Mouse (Mus musculus) lung, postnatal 0 days (tissue): ENCODE measurements around the gene Cep162.

Source experiments
- CTCF ChIP-seq: IDR thresholded peaks from 2 replicates; pipeline ENCODE4 v1.5.1; 2016; ENCODE audit warnings: antibody characterized with exemption, mild to moderate bottlenecking
- EP300 ChIP-seq: IDR thresholded peaks from 2 replicates; pipeline ENCODE4 v1.6.1; 2016; ENCODE audit warnings: antibody characterized with exemption, mild to moderate bottlenecking, control low read depth

DNA sequence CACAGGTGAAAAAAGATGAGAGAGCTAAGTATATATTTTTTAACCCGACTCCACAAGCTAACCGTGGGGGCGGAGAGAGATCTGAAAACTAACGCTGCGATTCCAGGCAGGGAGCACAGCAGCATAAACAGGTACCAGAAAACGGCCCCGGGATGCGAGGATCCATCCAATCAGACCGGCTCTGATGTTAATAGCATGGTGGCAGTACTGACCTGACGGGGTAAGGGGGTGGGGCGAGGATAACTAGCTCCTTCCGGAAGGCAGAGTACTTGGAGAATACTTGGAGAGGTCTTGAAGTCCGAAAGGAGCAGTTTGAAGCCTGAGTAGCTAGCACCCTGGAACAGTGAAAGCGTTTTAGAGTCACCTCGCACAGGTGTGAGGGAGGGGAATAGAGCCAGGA lies 110.2 kb downstream of the Cep162 start:
- TF ChIP-seq CTCF (no peak), EP300 (no peak)
